12 mouse cellular contexts compared by ENCODE assay signal in the genomic region with DNA sequence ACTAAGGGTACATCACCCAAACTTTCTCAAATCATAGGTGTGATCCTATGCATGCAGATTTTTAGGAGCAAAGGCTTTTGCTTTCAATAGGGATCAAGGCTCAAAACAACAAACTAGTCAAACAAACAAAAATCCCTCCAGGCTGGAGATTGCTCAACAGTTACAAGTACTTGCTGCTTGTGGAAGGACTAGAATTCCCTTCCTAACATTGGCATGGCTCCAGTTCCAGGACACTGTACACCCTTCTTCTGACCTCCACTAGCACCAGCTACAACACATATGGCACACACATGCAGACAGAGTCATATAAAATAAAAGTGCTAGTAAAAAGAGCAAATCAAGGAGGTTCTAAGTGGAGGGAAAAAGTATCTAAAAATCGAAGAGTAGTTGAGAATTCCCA. TPM values are rescaled to one million over a fixed set of nuclear protein-coding genes. Genes with fewer than 3 reads are reported as not detected.
A peak's percentile ranks its signal among the peaks of the same experiment; 100 is the strongest.
DNase-seq lines count a peak whose midpoint lies in the region; ATAC-seq and TF ChIP-seq lines count a peak whose summit lies in the region.
"Had no signal": no experiment of that assay in that cellular context is flagged by ENCODE, and none has a peak within 500 bp of the region (broad histone marks: within the 10 kb centered on the region; RNA-seq: fewer than 3 reads in every experiment).

No protein-coding gene starts in this region.

- no peak for TF ChIP-seq EP300 in liver, postnatal 0 days (IDR thresholded peaks at IDR 0.05; ENCODE audit: low read depth)

- H3K4me3 ChIP-seq in liver, postnatal 0 days (ENCODE audit: low read depth, low read length): 0 out of 2 replicates have a peak overlapping the region, but pooled peaks have one; percentile 6
- H3K4me3 ChIP-seq: left cerebral cortex, adult 2 months had no signal

- H3K9ac ChIP-seq in liver, postnatal 0 days (replicated peaks): peak overlapping the region; percentile 47

- peak; percentile 44 for DNase-seq in gastrocnemius, adult 18-20 months (ENCODE audit: low spot score)
- no peak for DNase-seq in gastrocnemius, postnatal 4 days (ENCODE audit: low spot score in 2 of 2)
- peak; percentile 11 to 49 for DNase-seq in lung, adult 18-20 months
- no peak for DNase-seq in lung, postnatal 4 days
- peak; percentile 72 for DNase-seq in adipocyte (ENCODE audit: low spot score)
- DNase-seq in liver, postnatal 0 days: no peak
- no peak for DNase-seq in layer of hippocampus, postnatal 10 days (ENCODE audit: low spot score in 2 of 2)
- DNase-seq in adrenal gland, postnatal 25 days: no peak
- DNase-seq: cerebellum, postnatal 14 days; gastrocnemius, postnatal 14 days had no signal

- no peak for ATAC-seq in liver, postnatal 0 days
- ATAC-seq: intestine, embryonic 16.5 days had no signal

- no peaks in the 10 kb centered on the region for H3K9me3 ChIP-seq in liver, postnatal 0 days (ENCODE audit: low read length)

- TF ChIP-seq CTCF in liver, postnatal 0 days (IDR thresholded peaks at IDR 0.05; ENCODE audit: low read depth): no peak

- H3K4me2 ChIP-seq in liver, postnatal 0 days (ENCODE audit: low read depth, low read length): peak overlapping the region; percentile 94

- WGBS in liver, postnatal 0 days (ENCODE audit: insufficient replicate concordance): 60% methylated on average over 1 of the region's 1 CpGs

- H3K4me1 ChIP-seq in liver, postnatal 0 days (ENCODE audit: insufficient read depth): peaks cover 28% of the 10 kb centered on the region

- no peaks in the 10 kb centered on the region for H3K27me3 ChIP-seq in liver, postnatal 0 days (ENCODE audit: insufficient read depth, low read length)

- 0 out of 2 replicates have a peak overlapping the region, but pooled peaks have one; percentile 12 for H3K27ac ChIP-seq in liver, postnatal 0 days (ENCODE audit: low read depth)
- H3K27ac ChIP-seq: left cerebral cortex, adult 2 months had no signal

- H3K36me3 ChIP-seq in liver, postnatal 0 days (replicated peaks; ENCODE audit: insufficient read depth, low read length): peaks cover 64% of the 10 kb centered on the region

RNA-seq across cellular contexts. Expression of gene Cnbp, which starts 4.1 kb away (rescaled TPM):
- total RNA-seq in gastrocnemius, adult 18-20 months (2021): 100 to 1,000 TPM; 462 to 552 TPM
- total RNA-seq in gastrocnemius, postnatal 4 days (2021): 100 to 1,000 TPM; 469 to 478 TPM
- polyA plus RNA-seq in liver, postnatal 0 days (2015; fragmentation: Nextera tagmentation; extraction: Ambion mirVana): 445 and 452 TPM in 2 replicates
- total RNA-seq in layer of hippocampus, postnatal 10 days (2021): 100 to 1,000 TPM; 248 to 265 TPM
- total RNA-seq in adrenal gland, postnatal 25 days (2021): 346 and 405 TPM in 2 replicates

RNA-seq across cellular contexts. Expression of gene Isy1, which starts 8.2 kb away (rescaled TPM):
- 10 to 100 TPM; 19.5 to 22.6 TPM for total RNA-seq in gastrocnemius, adult 18-20 months (2021)
- 10 to 100 TPM; 25.1 to 28.0 TPM for total RNA-seq in gastrocnemius, postnatal 4 days (2021)
- 19.7 and 19.8 TPM in 2 replicates for polyA plus RNA-seq in liver, postnatal 0 days (2015; fragmentation: Nextera tagmentation; extraction: Ambion mirVana)
- total RNA-seq in layer of hippocampus, postnatal 10 days (2021): 10 to 100 TPM; 28.4 to 35.1 TPM
- 24.8 and 36.1 TPM in 2 replicates for total RNA-seq in adrenal gland, postnatal 25 days (2021)

RNA-seq across cellular contexts. Expression of gene Gm45140, which starts 11.2 kb away (rescaled TPM):
- under 1 TPM in 1 of 2 experiments, not detected in 1; 0.59 TPM for total RNA-seq in gastrocnemius, adult 18-20 months (2021)
- 1 to 10 TPM; 4.1 to 4.2 TPM for total RNA-seq in gastrocnemius, postnatal 4 days (2021)
- polyA plus RNA-seq in liver, postnatal 0 days (2015; fragmentation: Nextera tagmentation; extraction: Ambion mirVana): 2.8 and 3.2 TPM in 2 replicates
- total RNA-seq in layer of hippocampus, postnatal 10 days (2021): 1 to 10 TPM; 2.7 to 4.4 TPM
- 5.1 and 6.2 TPM in 2 replicates for total RNA-seq in adrenal gland, postnatal 25 days (2021)

RNA-seq across cellular contexts. Expression of gene Rab43, which starts 34.8 kb away (rescaled TPM):
- 1 to 10 TPM; 3.2 to 5.9 TPM for total RNA-seq in gastrocnemius, adult 18-20 months (2021)
- 10 to 100 TPM; 21.4 to 25.1 TPM for total RNA-seq in gastrocnemius, postnatal 4 days (2021)
- polyA plus RNA-seq in liver, postnatal 0 days (2015; fragmentation: Nextera tagmentation; extraction: Ambion mirVana): 44.4 and 45.4 TPM in 2 replicates
- 10 to 100 TPM; 19.3 to 21.2 TPM for total RNA-seq in layer of hippocampus, postnatal 10 days (2021)
- total RNA-seq in adrenal gland, postnatal 25 days (2021): 21.8 and 34.9 TPM in 2 replicates

RNA-seq across cellular contexts. Expression of gene Copg1, which starts 40.8 kb away (rescaled TPM):
- total RNA-seq in gastrocnemius, adult 18-20 months (2021): 10 to 100 TPM; 27.9 to 28.9 TPM
- total RNA-seq in gastrocnemius, postnatal 4 days (2021): 10 to 100 TPM; 93.9 to 95.2 TPM
- polyA plus RNA-seq in liver, postnatal 0 days (2015; fragmentation: Nextera tagmentation; extraction: Ambion mirVana): 30.4 and 35.3 TPM in 2 replicates
- 100 to 1,000 TPM; 185 to 187 TPM for total RNA-seq in layer of hippocampus, postnatal 10 days (2021)
- 103 and 108 TPM in 2 replicates for total RNA-seq in adrenal gland, postnatal 25 days (2021)

Comparison
In these comparisons a context has a peak if more than half of its experiments do, and no peak if none do; other contexts are left out.
1. DNase-seq: peak in gastrocnemius, adult 18-20 months (single experiment), lung, adult 18-20 months (2 of 2) and adipocyte (single experiment); none in gastrocnemius, postnatal 4 days (0 of 2), lung, postnatal 4 days (0 of 2), liver, postnatal 0 days (single experiment), layer of hippocampus, postnatal 10 days (0 of 2) and adrenal gland, postnatal 25 days (single experiment).